Comparison of ENCODE assay signal across 13 mouse cellular contexts in genomic region chr10:22034303-22034702, GRCm38 (mm10). TPM values are rescaled to one million over a fixed set of nuclear protein-coding genes. Genes with fewer than 3 reads are reported as not detected.
A peak's percentile ranks its signal among the peaks of the same experiment; 100 is the strongest.
DNase-seq lines count a peak whose midpoint lies in the region; ATAC-seq and TF ChIP-seq lines count a peak whose summit lies in the region.
"Had no signal": no experiment of that assay in that cellular context is flagged by ENCODE, and none has a peak within 500 bp of the region (broad histone marks: within the 10 kb centered on the region; RNA-seq: fewer than 3 reads in every experiment).

No protein-coding gene starts in this region.

- no peak overlapping the region for H3K4me2 ChIP-seq in liver, postnatal 0 days (ENCODE audit: low read depth, low read length)
- no peak overlapping the region for H3K4me2 ChIP-seq in liver, embryonic 11.5 days
- H3K4me2 ChIP-seq: limb, embryonic 12.5 days; stomach, embryonic 15.5 days had no signal

- ATAC-seq in liver, postnatal 0 days = no peak
- ATAC-seq in liver, embryonic 11.5 days (replicated peaks; ENCODE audit: low FRiP score) = no peak

- 9% methylated on average over 9 of the region's 9 CpGs for WGBS in liver, postnatal 0 days (ENCODE audit: insufficient replicate concordance)
- WGBS in liver, embryonic 11.5 days = 7% methylated on average over 9 of the region's 9 CpGs

- H3K27ac ChIP-seq in liver, postnatal 0 days (ENCODE audit: low read depth) = no peak overlapping the region
- no peak overlapping the region for H3K27ac ChIP-seq in liver, embryonic 11.5 days (ENCODE audit: low read depth, low read length)
- H3K27ac ChIP-seq: limb, embryonic 12.5 days; stomach, embryonic 15.5 days had no signal

- H3K4me3 ChIP-seq in liver, postnatal 0 days (ENCODE audit: low read depth, low read length) = no peak overlapping the region
- H3K4me3 ChIP-seq in liver, embryonic 11.5 days (ENCODE audit: low read depth, low read length) = no peak overlapping the region
- H3K4me3 ChIP-seq: limb, embryonic 12.5 days; myocyte; stomach, embryonic 15.5 days had no signal

- DNase-seq in heart, adult 18-20 months = peak; percentile 8 to 49
- no peak for DNase-seq in heart, adult 9 months (ENCODE audit: low spot score in 2 of 2)
- DNase-seq in liver, postnatal 0 days = peak; percentile 22
- no peak for DNase-seq in liver, embryonic 11.5 days (ENCODE audit: low spot score)
- DNase-seq in cerebellum, postnatal 14 days = peak; percentile 54
- DNase-seq in lung, postnatal 14 days = peak; percentile 37
- DNase-seq in yolk sac, embryonic 10.5 days (ENCODE audit: low spot score) = no peak
- DNase-seq in gastrocnemius, adult 8-10 months (ENCODE audit: low spot score in 2 of 2) = no peak

- no peaks in the 10 kb centered on the region for H3K36me3 ChIP-seq in liver, postnatal 0 days (replicated peaks; ENCODE audit: insufficient read depth, low read length)
- H3K36me3 ChIP-seq in liver, embryonic 11.5 days (ENCODE audit: control insufficient read depth, insufficient read depth, low read length) = no peaks in the 10 kb centered on the region
- H3K36me3 ChIP-seq: limb, embryonic 12.5 days; stomach, embryonic 15.5 days had no signal

- no peaks in the 10 kb centered on the region for H3K9me3 ChIP-seq in liver, postnatal 0 days (ENCODE audit: low read length)
- no peaks in the 10 kb centered on the region for H3K9me3 ChIP-seq in liver, embryonic 11.5 days (ENCODE audit: control insufficient read depth, low read length)
- H3K9me3 ChIP-seq: limb, embryonic 12.5 days; stomach, embryonic 15.5 days had no signal

- TF ChIP-seq EP300 in liver, postnatal 0 days (IDR thresholded peaks at IDR 0.05; ENCODE audit: low read depth) = no peak

- H3K27me3 ChIP-seq in liver, postnatal 0 days (ENCODE audit: insufficient read depth, low read length) = no peaks in the 10 kb centered on the region
- H3K27me3 ChIP-seq in liver, embryonic 11.5 days (replicated peaks; ENCODE audit: control insufficient read depth, insufficient read depth, low read length) = no peaks in the 10 kb centered on the region
- H3K27me3 ChIP-seq: limb, embryonic 12.5 days; stomach, embryonic 15.5 days had no signal

- H3K9ac ChIP-seq in liver, postnatal 0 days (replicated peaks) = no peak overlapping the region
- no peak overlapping the region for H3K9ac ChIP-seq in liver, embryonic 11.5 days (ENCODE audit: low read depth, low read length)
- H3K9ac ChIP-seq: limb, embryonic 12.5 days; stomach, embryonic 15.5 days had no signal

- TF ChIP-seq CTCF in liver, postnatal 0 days (IDR thresholded peaks at IDR 0.05; ENCODE audit: low read depth) = peak; percentile 53

- H3K4me1 ChIP-seq in liver, postnatal 0 days (ENCODE audit: insufficient read depth) = no peaks in the 10 kb centered on the region
- H3K4me1 ChIP-seq in liver, embryonic 11.5 days (replicated peaks; ENCODE audit: control insufficient read depth, insufficient read depth, low read length) = no peaks in the 10 kb centered on the region
- H3K4me1 ChIP-seq: limb, embryonic 12.5 days; stomach, embryonic 15.5 days had no signal

RNA-seq across cellular contexts. Expression of gene 4930444G20Rik, which starts 33.6 kb away (rescaled TPM):
- not detected for total RNA-seq in heart, adult 18-20 months (2021)
- polyA plus RNA-seq in liver, postnatal 0 days (2015; fragmentation: Nextera tagmentation; extraction: Ambion mirVana) = not detected in 2 replicates
- not detected in 2 replicates for polyA plus RNA-seq in liver, embryonic 11.5 days (2014; fragmentation: Nextera tagmentation; extraction: Ambion mirVana)
- total RNA-seq in gastrocnemius, adult 8-10 months (2022) = not detected
- total RNA-seq: common myeloid progenitor, adult 5-6 weeks had no signal
- polyA plus RNA-seq: gonadal fat pad, adult 2 months; limb, embryonic 12.5 days; myocyte; stomach, embryonic 15.5 days had no signal

Comparison
In these comparisons a context has a peak if more than half of its experiments do, and no peak if none do; other contexts are left out.
1. DNase-seq: peak in heart, adult 18-20 months (2 of 2), liver, postnatal 0 days (single experiment), cerebellum, postnatal 14 days (2 of 2) and lung, postnatal 14 days (single experiment); none in heart, adult 9 months (0 of 2), liver, embryonic 11.5 days (single experiment), yolk sac, embryonic 10.5 days (single experiment) and gastrocnemius, adult 8-10 months (0 of 2).